Mouse (Mus musculus) natural killer cell, adult 2 months (primary cell): Measurements from ENCODE around the gene H2-Oa.
"Not testable (repeated sequence)": the region's sequence is repeated elsewhere in the genome, so short reads cannot be mapped to it uniquely, and the experiment has no call there.

Experiments used
- DNase-seq, 2 experiments: peaks; one replicate each; pipeline ENCODE4 v3.0.0; 2022; ENCODE audit warnings: low spot score in 2 of 2

The H2-Oa gene

GRCm38 (mm10) chr17:34143033-34143432, 50.9 kb downstream of the H2-Oa start, which contains the start of gene H2-DMb2:
Gene H2-DMb2 (plus strand): TSS chr17:34143307.
- DNase-seq: peak in 1 of 2 experiments; percentile 92

GRCm38 (mm10) chr17:34143461-34143860, 51.3 kb downstream of the H2-Oa start:
- no peak for DNase-seq

- not testable (repeated sequence) for DNase-seq
These were observed 52.1 kb downstream of the H2-Oa start for GRCm38 (mm10) chr17:34144221-34144620.
